Mouse (Mus musculus): ENCODE measurements around the gene Zfp462.

GRCm38 (mm10) chr4:55058901-55059300, 114.1 kb downstream of the Zfp462 start:
- no peak for TF ChIP-seq CTCF (conservative IDR thresholded peaks at IDR 0.05; ENCODE audit: low read length)
- TF ChIP-seq NANOG (IDR thresholded peaks at IDR 0.05; ENCODE audit: borderline replicate concordance, low read length): no peak
- no peak for TF ChIP-seq POU5F1 (IDR thresholded peaks at IDR 0.05; ENCODE audit: borderline replicate concordance, low read length)
